Comparison of ENCODE assay signal across 16 mouse cellular contexts in genomic region chr16:93092796-93093195, GRCm38 (mm10).
A peak's percentile ranks its signal among the peaks of the same experiment; 100 is the strongest.
DNase-seq lines count a peak whose midpoint lies in the region; ATAC-seq lines count a peak whose summit lies in the region.
"Had no signal": no experiment of that assay in that cellular context is flagged by ENCODE, and none has a peak within 500 bp of the region (broad histone marks: within the 10 kb centered on the region; RNA-seq: fewer than 3 reads in every experiment).

No protein-coding gene starts in this region.

- ATAC-seq in heart, embryonic 15.5 days (replicated peaks; ENCODE audit: insufficient number of reproducible peaks, insufficient read depth, low FRiP score, low read depth): 0 out of 2 replicates have a peak, but pooled peaks have one; percentile 14
- 0 out of 2 replicates have a peak, but pooled peaks have one; percentile 68 for ATAC-seq in limb, embryonic 15.5 days (ENCODE audit: insufficient number of reproducible peaks, low FRiP score, low TSS enrichment, low read depth)
- ATAC-seq: intestine, embryonic 16.5 days; midbrain, embryonic 15.5 days had no signal

- no peak overlapping the region for H3K9ac ChIP-seq in heart, embryonic 15.5 days
- H3K9ac ChIP-seq in limb, embryonic 15.5 days: no peak overlapping the region
- H3K9ac ChIP-seq: forebrain, embryonic 12.5 days; hindbrain, embryonic 12.5 days; midbrain, embryonic 15.5 days had no signal

- no peaks in the 10 kb centered on the region for H3K36me3 ChIP-seq in heart, embryonic 15.5 days
- no peaks in the 10 kb centered on the region for H3K36me3 ChIP-seq in limb, embryonic 15.5 days
- H3K36me3 ChIP-seq: forebrain, embryonic 12.5 days; hindbrain, embryonic 12.5 days; midbrain, embryonic 15.5 days had no signal

- no peak overlapping the region for H3K27ac ChIP-seq in heart, embryonic 15.5 days
- peak overlapping the region; percentile 39 for H3K27ac ChIP-seq in limb, embryonic 15.5 days
- H3K27ac ChIP-seq: forebrain, embryonic 12.5 days; hindbrain, embryonic 12.5 days; kidney, postnatal 0 days; macrophage; midbrain, embryonic 15.5 days had no signal

- H3K4me3 ChIP-seq in heart, embryonic 15.5 days: no peak overlapping the region
- no peak overlapping the region for H3K4me3 ChIP-seq in limb, embryonic 15.5 days
- H3K4me3 ChIP-seq: forebrain, embryonic 12.5 days; hindbrain, embryonic 12.5 days; midbrain, embryonic 15.5 days had no signal

- H3K4me2 ChIP-seq in heart, embryonic 15.5 days: peak overlapping the region; percentile 1; the same call in 1 of the 2 replicates
- no peak overlapping the region for H3K4me2 ChIP-seq in limb, embryonic 15.5 days
- H3K4me2 ChIP-seq: forebrain, embryonic 12.5 days; heart, embryonic 11.5 days; hindbrain, embryonic 12.5 days; midbrain, embryonic 15.5 days had no signal

- H3K27me3 ChIP-seq in heart, embryonic 15.5 days: no peaks in the 10 kb centered on the region
- no peaks in the 10 kb centered on the region for H3K27me3 ChIP-seq in limb, embryonic 15.5 days
- H3K27me3 ChIP-seq: forebrain, embryonic 12.5 days; hindbrain, embryonic 12.5 days; midbrain, embryonic 15.5 days had no signal

- H3K9me3 ChIP-seq in heart, embryonic 15.5 days (replicated peaks): no peaks in the 10 kb centered on the region
- no peaks in the 10 kb centered on the region for H3K9me3 ChIP-seq in limb, embryonic 15.5 days
- H3K9me3 ChIP-seq: forebrain, embryonic 12.5 days; hindbrain, embryonic 12.5 days; midbrain, embryonic 15.5 days had no signal

- no peak for DNase-seq in heart, adult 18-20 months
- peak; percentile 38 for DNase-seq in adipocyte (ENCODE audit: low spot score)
- DNase-seq in lung, postnatal 36 days: peak; percentile 33
- DNase-seq in testis, postnatal 14 days (ENCODE audit: low spot score): no peak
- DNase-seq in gastrocnemius, postnatal 25 days: no peak
- DNase-seq: cerebellum, adult 18-20 months; thymus, postnatal 36 days had no signal

- peaks cover 9% of the 10 kb centered on the region for H3K4me1 ChIP-seq in heart, embryonic 15.5 days (replicated peaks)
- peaks cover 9% of the 10 kb centered on the region for H3K4me1 ChIP-seq in limb, embryonic 15.5 days
- H3K4me1 ChIP-seq: forebrain, embryonic 12.5 days; hindbrain, embryonic 12.5 days; midbrain, embryonic 15.5 days had no signal

- 42% methylated on average over 7 of the region's 7 CpGs for WGBS in heart, embryonic 15.5 days
- 19% methylated on average over 7 of the region's 7 CpGs for WGBS in limb, embryonic 15.5 days

Comparison
In these comparisons a context has a peak if more than half of its experiments do, and no peak if none do; other contexts are left out.
1. DNase-seq: peak in adipocyte (single experiment) and lung, postnatal 36 days (single experiment); none in heart, adult 18-20 months (0 of 2), testis, postnatal 14 days (single experiment) and gastrocnemius, postnatal 25 days (single experiment).